Mouse (Mus musculus) CH12.LX (cell line): Measurements from ENCODE around the gene Runx2. TPM values are rescaled to one million over a fixed set of nuclear protein-coding genes. Genes with fewer than 3 reads are reported as not detected.

Experiments used
- DNase-seq: peaks from one replicate; pipeline ENCODE4 v3.0.0-alpha.2; 2013; ENCODE audit errors: extremely low read depth
- H3K27ac ChIP-seq: 2 replicates; pipeline ENCODE4 v1.5.1; 2012; ENCODE audit warnings: low read depth, mild to moderate bottlenecking, control low read depth, moderate library complexity; ENCODE audit not compliant: insufficient read depth
- H3K27me3 ChIP-seq: replicated peaks from 2 replicates; pipeline ENCODE3; 2012; ENCODE audit warnings: inconsistent platforms
- H3K36me3 ChIP-seq, 2 experiments: replicated peaks in 1 of 2; 2 replicates each; pipeline versions ENCODE3 to v1.6.1; 2012; ENCODE audit warnings: inconsistent platforms in 1 of 2, low read length in 1 of 2, mild to moderate bottlenecking in 1 of 2, mixed read lengths in 1 of 2, moderate library complexity in 1 of 2; ENCODE audit not compliant: control insufficient read depth in 1 of 2, insufficient read depth in 1 of 2
- H3K4me1 ChIP-seq, 2 experiments: 2 replicates each; pipeline ENCODE4 v1.6.1; 2012; ENCODE audit warnings: inconsistent platforms in 1 of 2, moderate library complexity in 1 of 2; ENCODE audit not compliant: insufficient read depth in 2 of 2, control insufficient read depth in 1 of 2
- H3K4me2 ChIP-seq: 2 replicates; pipeline ENCODE4 v1.6.1; 2012; ENCODE audit warnings: low read depth, mild to moderate bottlenecking, control low read depth; ENCODE audit not compliant: poor library complexity, insufficient read depth, severe bottlenecking
- H3K4me3 ChIP-seq, 3 experiments: fragments of 150-350 bp in 1 of 3; sonication (generic) in 1 of 3; replicated peaks in 1 of 3; 2 replicates each; pipeline versions ENCODE3 to v1.5.1; 2011 to 2012; ENCODE audit warnings: low read depth in 2 of 3, low read length in 2 of 3, mild to moderate bottlenecking in 2 of 3, moderate library complexity in 2 of 3, control low read depth in 1 of 3, improper control_type of control experiment in 1 of 3, inconsistent platforms in 1 of 3, mixed read lengths in 1 of 3; ENCODE audit not compliant: poor library complexity in 1 of 3
- H3K79me2 ChIP-seq: replicated peaks from 2 replicates; pipeline ENCODE4 v1.6.1; 2012; ENCODE audit warnings: mild to moderate bottlenecking, moderate library complexity; ENCODE audit not compliant: control insufficient read depth, poor library complexity, insufficient read depth, severe bottlenecking; ENCODE audit errors: extremely low read depth
- H3K9ac ChIP-seq: 2 replicates; pipeline ENCODE4 v1.6.1; 2012; ENCODE audit warnings: low read depth, mild to moderate bottlenecking, control low read depth, moderate library complexity; ENCODE audit not compliant: insufficient read depth
- H3K9me3 ChIP-seq: replicated peaks from 2 replicates; pipeline ENCODE3; 2012; ENCODE audit warnings: low read length, inconsistent platforms, mixed read lengths
- BHLHE40 ChIP-seq: IDR thresholded peaks from 2 replicates; pipeline ENCODE4 v1.6.1; 2011; ENCODE audit warnings: mild to moderate bottlenecking, low read depth, low read length, improper control_type of control experiment
- ELF1 ChIP-seq: IDR thresholded peaks from 2 replicates; pipeline ENCODE4 v1.6.1; 2014; ENCODE audit warnings: low read depth, mild to moderate bottlenecking, inconsistent platforms, low read length, improper control_type of control experiment
- EP300 ChIP-seq: IDR thresholded peaks from 2 replicates; pipeline ENCODE4 v1.6.1; 2011; ENCODE audit warnings: low read length, improper control_type of control experiment
- HCFC1 ChIP-seq: IDR thresholded peaks from 2 replicates; pipeline ENCODE4 v1.6.1; 2012; ENCODE audit warnings: low read depth, mild to moderate bottlenecking, inconsistent platforms, low read length, improper control_type of control experiment
- IRF4 ChIP-seq: IDR thresholded peaks from 2 replicates; pipeline ENCODE4 v1.6.1; 2014; ENCODE audit warnings: low read depth, mild to moderate bottlenecking, inconsistent platforms, low read length, improper control_type of control experiment
- JUN ChIP-seq: IDR thresholded peaks from 2 replicates; pipeline ENCODE4 v1.6.1; 2011; ENCODE audit warnings: low read depth, mild to moderate bottlenecking, low read length, improper control_type of control experiment, moderate library complexity; ENCODE audit not compliant: insufficient read depth
- JUND ChIP-seq: conservative IDR thresholded peaks from 2 replicates; pipeline ENCODE4 v1.6.1; 2011; ENCODE audit warnings: low read depth, low read length, improper control_type of control experiment
- KAT2A ChIP-seq: IDR thresholded peaks from 2 replicates; pipeline ENCODE4 v1.6.1; 2012; ENCODE audit warnings: low read length, improper control_type of control experiment, inconsistent platforms; ENCODE audit not compliant: insufficient replicate concordance
- MAFK ChIP-seq: IDR thresholded peaks from 2 replicates; pipeline ENCODE4 v1.6.1; 2011; ENCODE audit warnings: low read length, improper control_type of control experiment; ENCODE audit not compliant: insufficient replicate concordance
- MAX ChIP-seq: IDR thresholded peaks from 2 replicates; pipeline ENCODE4 v1.6.1; 2011; ENCODE audit warnings: low read length, improper control_type of control experiment
- MAZ ChIP-seq: IDR thresholded peaks from 2 replicates; pipeline ENCODE4 v1.6.1; 2012; ENCODE audit warnings: low read depth, mild to moderate bottlenecking, inconsistent platforms, low read length, improper control_type of control experiment, moderate library complexity
- MYC ChIP-seq: IDR thresholded peaks from 2 replicates; pipeline ENCODE4 v1.6.1; 2011; ENCODE audit warnings: low read depth, mild to moderate bottlenecking, improper control_type of control experiment, low read length
- POLR2AphosphoS2 ChIP-seq: IDR thresholded peaks from 2 replicates; pipeline ENCODE4 v1.6.1; 2011; ENCODE audit warnings: low read depth, low read length, improper control_type of control experiment
- RAD21 ChIP-seq: IDR thresholded peaks from 2 replicates; pipeline ENCODE4 v1.6.1; 2011; ENCODE audit warnings: low read depth, mild to moderate bottlenecking, low read length, improper control_type of control experiment, moderate library complexity
- SIN3A ChIP-seq: IDR thresholded peaks from 2 replicates; pipeline ENCODE4 v1.6.1; 2012; ENCODE audit warnings: low read length, improper control_type of control experiment, inconsistent platforms
- TCF12 ChIP-seq: IDR thresholded peaks from 2 replicates; pipeline ENCODE4 v1.6.1; 2014; ENCODE audit warnings: low read depth, mild to moderate bottlenecking, inconsistent platforms, low read length, improper control_type of control experiment
- UBTF ChIP-seq: IDR thresholded peaks from 2 replicates; pipeline ENCODE4 v1.6.1; 2012; ENCODE audit warnings: low read depth, mild to moderate bottlenecking, inconsistent platforms, low read length, improper control_type of control experiment, moderate library complexity
- USF2 ChIP-seq: conservative IDR thresholded peaks from 2 replicates; pipeline ENCODE4 v1.6.1; 2011; ENCODE audit warnings: low read depth, low read length, improper control_type of control experiment
- ZC3H11A ChIP-seq: IDR thresholded peaks from 2 replicates; pipeline ENCODE4 v1.6.1; 2012; ENCODE audit warnings: low read depth, mild to moderate bottlenecking, inconsistent platforms, low read length, improper control_type of control experiment
- ZKSCAN1 ChIP-seq: IDR thresholded peaks from 2 replicates; pipeline ENCODE4 v1.6.1; 2012; ENCODE audit warnings: low read depth, inconsistent platforms, low read length, improper control_type of control experiment, borderline replicate concordance
- ZMIZ1 ChIP-seq: IDR thresholded peaks from 2 replicates; pipeline ENCODE4 v1.6.1; 2012; ENCODE audit warnings: low read depth, mild to moderate bottlenecking, inconsistent platforms, low read length, improper control_type of control experiment
- ZNF384 ChIP-seq: IDR thresholded peaks from 2 replicates; pipeline ENCODE4 v1.6.1; 2012; ENCODE audit warnings: low read depth, low read length, improper control_type of control experiment, inconsistent platforms
- dilution Hi-C: fragments of 300-500 bp; cut with MboI; formaldehyde crosslinking; loops from 2 replicates; pipeline ENCODE4 v1.14.3; 2020; ENCODE audit warnings: low sequenced_read_pairs; ENCODE audit not compliant: extremely low pct_unique_long_range_greater_than_20kb, extremely low pct_ligation_motif_present
- in situ Hi-C: fragments of 300-500 bp; cut with MboI; formaldehyde crosslinking; loops from 3 replicates; pipeline ENCODE4 v1.14.3; 2019; ENCODE audit warnings: low sequenced_read_pairs, low pct_ligation_motif_present, low pct_unique_long_range_greater_than_20kb, mixed read lengths
- polyA plus RNA-seq: library from polyadenylated mRNA; unstranded; fragments of >175 nt; gene quantifications from 2 replicates; pipeline ENCODE4 v1.2.1, GENCODE M21; 2012; ENCODE audit warnings: low read depth; ENCODE audit not compliant: insufficient read length
- total RNA-seq, 2 experiments: library from RNA; depleted of rRNA; stranded (reverse); fragments of 300-350 nt in 1 of 2; fragments of >200 nt in 1 of 2; gene quantifications; 2 replicates each; pipeline ENCODE4 v1.2.3; 2012 to 2014

Runx2 gene
- total and polyA plus RNA-seq, 3 experiments, result 0.70 to 1.4 (median 1.1) TPM

GRCm38 (mm10) chr17:44690410-44691035 lies 124.1 kb downstream of the Runx2 start:
- H3K4me3 ChIP-seq, result no peak overlapping the region
- dilution Hi-C loops, result no loop called here

DNA sequence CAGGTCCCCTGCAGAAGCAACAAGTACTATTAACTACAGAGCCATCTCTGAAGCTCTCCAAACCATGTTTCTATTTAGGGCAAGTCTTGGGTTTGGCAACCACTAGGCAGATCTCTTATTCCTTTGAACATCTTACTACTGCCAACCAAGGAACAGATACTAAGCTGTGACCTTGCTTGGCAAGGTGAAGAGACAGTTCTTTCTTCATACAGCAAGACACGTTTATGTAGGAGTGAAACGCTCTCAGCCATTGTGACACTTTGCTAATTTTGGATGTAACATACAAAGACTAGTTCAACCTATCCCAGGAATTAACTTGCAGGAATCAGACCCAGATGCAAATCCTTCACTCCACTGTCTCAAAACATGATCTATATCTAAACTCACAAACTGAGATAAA lies 126.3 kb downstream of the Runx2 start:
- in situ Hi-C loops, result no loop called here

More at GRCm38 (mm10) chr17:44690410-44691035, 124.1 kb downstream of the Runx2 start:
- Histone ChIP-seq H3K9ac (no peak overlapping the region), H3K9me3 (no peaks in the 10 kb centered on the region), H3K79me2 (no peaks in the 10 kb centered on the region)
- in situ Hi-C loops, result no loop called here
- no peak for TF ChIP-seq ZC3H11A
- TF ChIP-seq, all 38 proteins: peak for 0
- no peak for DNase-seq
- H3K36me3 ChIP-seq, result no peaks in the 10 kb centered on the region
- H3K4me1 ChIP-seq, result peaks cover 3 to 4% of the 10 kb centered on the region in 2 experiments; a peak in 1 of 4 replicates
- no peaks in the 10 kb centered on the region for H3K27me3 ChIP-seq
- no peak overlapping the region for H3K4me2 ChIP-seq
- H3K27ac ChIP-seq, result no peak overlapping the region

GRCm38 (mm10) chr17:44685514-44685913 lies 129.1 kb downstream of the Runx2 start:
- no peaks in the 10 kb centered on the region for H3K36me3 ChIP-seq
- in situ Hi-C loops, result no loop called here
- no peak for TF ChIP-seq BHLHE40
- no peak for TF ChIP-seq KAT2A
- no peak for TF ChIP-seq JUN
- no peak for TF ChIP-seq IRF4
- TF ChIP-seq ZKSCAN1, result no peak
- TF ChIP-seq JUND, result no peak
- no peak for TF ChIP-seq ELF1
- no peak for TF ChIP-seq ZMIZ1
- TF ChIP-seq UBTF, result no peak
- TF ChIP-seq HCFC1, result no peak
- TF ChIP-seq MAZ, result no peak
- no peak for TF ChIP-seq POLR2AphosphoS2
- peaks cover 2 to 8% of the 10 kb centered on the region in 2 experiments; a peak in 2 of 4 replicates for H3K4me1 ChIP-seq
- H3K4me2 ChIP-seq, result no peak overlapping the region
- H3K9ac ChIP-seq, result no peak overlapping the region
- no peak overlapping the region for H3K27ac ChIP-seq
- H3K27me3 ChIP-seq, result no peaks in the 10 kb centered on the region
- dilution Hi-C loops, result no loop called here
- no peak for DNase-seq
- peaks cover 2% of the 10 kb centered on the region for H3K9me3 ChIP-seq
- no peak overlapping the region for H3K4me3 ChIP-seq
- H3K79me2 ChIP-seq, result no peaks in the 10 kb centered on the region

More for the DNA sequence above, 126.3 kb downstream of the Runx2 start:
- no peaks in the 10 kb centered on the region for H3K36me3 ChIP-seq
- no peak for TF ChIP-seq ZMIZ1
- no peak for TF ChIP-seq ELF1
- no peak for TF ChIP-seq RAD21
- TF ChIP-seq JUN, result no peak
- no peak for TF ChIP-seq MAX
- no peak for TF ChIP-seq BHLHE40
- no peak for TF ChIP-seq USF2
- TF ChIP-seq MYC, result no peak
- TF ChIP-seq KAT2A, result no peak
- no peak for TF ChIP-seq JUND
- TF ChIP-seq MAFK, result no peak
- TF ChIP-seq ZC3H11A, result no peak
- TF ChIP-seq IRF4, result no peak
- TF ChIP-seq ZNF384, result no peak
- TF ChIP-seq EP300, result no peak
- TF ChIP-seq SIN3A, result no peak
- TF ChIP-seq UBTF, result no peak
- no peak for TF ChIP-seq TCF12
- H3K9me3 ChIP-seq, result peaks cover 2% of the 10 kb centered on the region
- no peak for DNase-seq
- H3K4me3 ChIP-seq, result no peak overlapping the region
- dilution Hi-C loops, result no loop called here
- H3K27me3 ChIP-seq, result no peaks in the 10 kb centered on the region
- no peak overlapping the region for H3K9ac ChIP-seq
- no peak overlapping the region for H3K4me2 ChIP-seq
- no peak overlapping the region for H3K27ac ChIP-seq
- peaks cover 3 to 4% of the 10 kb centered on the region in 2 experiments; a peak in 1 of 4 replicates for H3K4me1 ChIP-seq
- no peaks in the 10 kb centered on the region for H3K79me2 ChIP-seq
